Mouse (Mus musculus) MEL (cell line): ENCODE results near the gene Fam172a. TPM values are rescaled to one million over a fixed set of nuclear protein-coding genes. Genes with fewer than 3 reads are reported as not detected.

ENCODE experiments used
- DNase-seq: peaks from one replicate; pipeline ENCODE4 v3.0.0; 2011; ENCODE audit warnings: low read depth, low spot score
- H3K27ac ChIP-seq: 2 replicates; pipeline ENCODE4 v1.5.1; 2012; ENCODE audit warnings: low read depth, mild to moderate bottlenecking, control low read depth, low read length, moderate library complexity; ENCODE audit not compliant: control insufficient read depth
- H3K27me3 ChIP-seq, 2 experiments: fragments of 150-350 bp in 1 of 2; sonication (generic) in 1 of 2; 2 replicates each; pipeline ENCODE4 v1.6.1; 2012; ENCODE audit warnings: low read length in 2 of 2, mild to moderate bottlenecking in 2 of 2, improper control_type of control experiment in 1 of 2, moderate library complexity in 1 of 2; ENCODE audit not compliant: insufficient read depth in 2 of 2, control insufficient read depth in 1 of 2
- H3K36me3 ChIP-seq, 2 experiments: 2 replicates each; pipeline ENCODE4 v1.6.1; 2012 to 2014; ENCODE audit warnings: low read length in 2 of 2, improper control_type of control experiment in 1 of 2, inconsistent platforms in 1 of 2, mild to moderate bottlenecking in 1 of 2; ENCODE audit not compliant: insufficient read depth in 2 of 2, control insufficient read depth in 1 of 2
- H3K4me1 ChIP-seq, 2 experiments: fragments of 150-350 bp in 1 of 2; sonication (generic) in 1 of 2; 2 replicates each; pipeline ENCODE4 v1.6.1; 2012; ENCODE audit warnings: low read length in 2 of 2, improper control_type of control experiment in 1 of 2, mild to moderate bottlenecking in 1 of 2; ENCODE audit not compliant: insufficient read depth in 2 of 2, control insufficient read depth in 1 of 2
- H3K4me3 ChIP-seq, 2 experiments: fragments of 150-350 bp in 1 of 2; sonication (generic) in 1 of 2; 2 replicates each; pipeline ENCODE4 v1.5.1; 2012; ENCODE audit warnings: low read depth in 2 of 2, low read length in 2 of 2, mild to moderate bottlenecking in 2 of 2, moderate library complexity in 2 of 2, control low read depth in 1 of 2, improper control_type of control experiment in 1 of 2; ENCODE audit not compliant: control insufficient read depth in 1 of 2, insufficient read depth in 1 of 2
- H3K79me2 ChIP-seq: 2 replicates; pipeline ENCODE4 v1.6.1; 2012; ENCODE audit warnings: mild to moderate bottlenecking, low read length, moderate library complexity; ENCODE audit not compliant: control insufficient read depth, poor library complexity, insufficient read depth
- H3K9ac ChIP-seq: 2 replicates; pipeline ENCODE4 v1.6.1; 2012; ENCODE audit warnings: low read depth, mild to moderate bottlenecking, control low read depth, low read length, moderate library complexity; ENCODE audit not compliant: control insufficient read depth, poor library complexity, severe bottlenecking
- H3K9me3 ChIP-seq: fragments of 150-350 bp; sonication (generic); replicated peaks from 2 replicates; pipeline ENCODE4 v1.6.1; 2012; ENCODE audit warnings: mild to moderate bottlenecking, low read length, improper control_type of control experiment, moderate library complexity; ENCODE audit not compliant: insufficient read depth
- CHD1 ChIP-seq: IDR thresholded peaks from 2 replicates; pipeline ENCODE4 v1.6.1; 2012; ENCODE audit warnings: low read depth, mild to moderate bottlenecking, inconsistent platforms, low read length, improper control_type of control experiment
- CHD2 ChIP-seq: IDR thresholded peaks from 2 replicates; pipeline ENCODE4 v1.6.1; 2011; ENCODE audit warnings: low read length, improper control_type of control experiment
- CTCF ChIP-seq, 3 experiments: IDR thresholded peaks in 2 of 3; conservative IDR thresholded peaks in 1 of 3; 2 replicates each; pipeline ENCODE4 v1.5.1; 2011 to 2012; ENCODE audit warnings: low read length in 3 of 3, low read depth in 2 of 3, mild to moderate bottlenecking in 2 of 3, improper control_type of control experiment in 1 of 3, inconsistent platforms in 1 of 3, mixed read lengths in 1 of 3, moderate library complexity in 1 of 3; ENCODE audit not compliant: control insufficient read depth in 1 of 3, insufficient read depth in 1 of 3, poor library complexity in 1 of 3, severe bottlenecking in 1 of 3
- EP300 ChIP-seq, 2 experiments: IDR thresholded peaks; 2 replicates each; pipeline ENCODE4 v1.6.1; 2011; ENCODE audit warnings: improper control_type of control experiment in 2 of 2, low read length in 2 of 2, low read depth in 1 of 2, mild to moderate bottlenecking in 1 of 2
- ETS1 ChIP-seq: IDR thresholded peaks from 2 replicates; pipeline ENCODE4 v1.6.1; 2012; ENCODE audit warnings: low read depth, mild to moderate bottlenecking, inconsistent platforms, low read length, improper control_type of control experiment, moderate library complexity
- HCFC1 ChIP-seq: IDR thresholded peaks from 2 replicates; pipeline ENCODE4 v1.6.1; 2012; ENCODE audit warnings: low read depth, mild to moderate bottlenecking, inconsistent platforms, low read length, improper control_type of control experiment, moderate library complexity
- MAFK ChIP-seq: IDR thresholded peaks from 2 replicates; pipeline ENCODE4 v1.6.1; 2011; ENCODE audit warnings: low read depth, mild to moderate bottlenecking, low read length, improper control_type of control experiment, borderline replicate concordance
- MAZ ChIP-seq: IDR thresholded peaks from 2 replicates; pipeline ENCODE4 v1.6.1; 2012; ENCODE audit warnings: low read depth, mild to moderate bottlenecking, inconsistent platforms, low read length, improper control_type of control experiment
- MXI1 ChIP-seq: IDR thresholded peaks from 2 replicates; pipeline ENCODE4 v1.6.1; 2011; ENCODE audit warnings: mild to moderate bottlenecking, low read depth, low read length, improper control_type of control experiment
- MYB ChIP-seq: IDR thresholded peaks from 2 replicates; pipeline ENCODE4 v1.6.1; 2011; ENCODE audit warnings: mild to moderate bottlenecking, low read depth, low read length, improper control_type of control experiment
- RCOR1 ChIP-seq: IDR thresholded peaks from 2 replicates; pipeline ENCODE4 v1.6.1; 2012; ENCODE audit warnings: low read depth, mild to moderate bottlenecking, inconsistent platforms, low read length, improper control_type of control experiment
- TAL1 ChIP-seq: IDR thresholded peaks from 2 replicates; pipeline ENCODE4 v1.6.1; 2012; ENCODE audit warnings: mild to moderate bottlenecking, inconsistent platforms, low read length, moderate library complexity, mixed read lengths
- TBP ChIP-seq: IDR thresholded peaks from 2 replicates; pipeline ENCODE4 v1.8.0; 2011; ENCODE audit warnings: low read depth, low read length, improper control_type of control experiment
- TCF12 ChIP-seq: IDR thresholded peaks from 2 replicates; pipeline ENCODE4 v1.6.1; 2014; ENCODE audit warnings: low read depth, mild to moderate bottlenecking, inconsistent platforms, low read length, improper control_type of control experiment, moderate library complexity
- UBTF ChIP-seq: IDR thresholded peaks from 2 replicates; pipeline ENCODE4 v1.6.1; 2012; ENCODE audit warnings: low read depth, mild to moderate bottlenecking, inconsistent platforms, low read length, improper control_type of control experiment, moderate library complexity, borderline replicate concordance; ENCODE audit not compliant: insufficient read depth
- USF1 ChIP-seq: IDR thresholded peaks from 2 replicates; pipeline ENCODE4 v1.6.1; 2014; ENCODE audit warnings: low read depth, mild to moderate bottlenecking, inconsistent platforms, low read length, improper control_type of control experiment, moderate library complexity
- ZC3H11A ChIP-seq: IDR thresholded peaks from 2 replicates; pipeline ENCODE4 v1.6.1; 2012; ENCODE audit warnings: low read depth, mild to moderate bottlenecking, inconsistent platforms, low read length, improper control_type of control experiment
- ZNF384 ChIP-seq: IDR thresholded peaks from 2 replicates; pipeline ENCODE4 v1.6.1; 2012; ENCODE audit warnings: low read depth, mild to moderate bottlenecking, inconsistent platforms, low read length, improper control_type of control experiment
- polyA plus RNA-seq, 2 experiments: library from polyadenylated mRNA; stranded (reverse) in 1 of 2; unstranded in 1 of 2; fragments of >175 nt in 1 of 2; fragments of >200 nt in 1 of 2; gene quantifications; 2 replicates each; pipeline versions ENCODE4 v1.2.1 to v1.2.4; 2012; ENCODE audit warnings: low replicate concordance in 2 of 2, low read depth in 1 of 2; ENCODE audit not compliant: insufficient read length in 2 of 2, insufficient read depth in 1 of 2, missing spikeins in 1 of 2
- total RNA-seq: library from RNA; depleted of rRNA; stranded (reverse); fragments of 300-350 nt; gene quantifications from 2 replicates; pipeline ENCODE4 v1.2.3, GENCODE M21; 2012

The Fam172a gene
- total and polyA plus RNA-seq, 3 experiments = 13.4 to 358 (median 19.6) TPM

DNA sequence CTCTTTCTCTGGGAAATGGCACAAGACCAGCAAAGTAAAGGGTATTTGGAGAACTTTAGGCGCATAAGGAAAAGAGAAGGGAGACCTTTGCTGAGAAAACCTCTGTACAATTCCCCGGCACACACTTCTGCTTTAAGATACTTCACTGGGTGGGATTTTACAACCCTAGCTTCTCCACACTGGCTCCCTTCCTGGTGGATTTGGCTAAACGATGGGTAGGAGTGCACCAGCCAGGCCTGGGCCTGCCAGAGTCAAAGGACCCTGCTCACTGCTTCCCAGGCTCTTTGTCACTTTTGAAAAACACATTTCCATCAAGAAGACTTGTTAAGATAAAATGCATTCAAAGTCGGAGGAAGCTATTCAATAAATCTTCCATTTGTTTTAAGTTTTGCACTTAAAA is 491.4 kb downstream of the Fam172a start:
- H3K4me1 ChIP-seq = no peaks in the 10 kb centered on the region; a peak in 1 of 4 replicates
- no peaks in the 10 kb centered on the region for H3K9me3 ChIP-seq
- H3K9ac ChIP-seq = no peak overlapping the region
- no peak overlapping the region for H3K4me3 ChIP-seq
- peaks cover 10% of the 10 kb centered on the region for H3K79me2 ChIP-seq
- H3K27me3 ChIP-seq = no peaks in the 10 kb centered on the region
- H3K27ac ChIP-seq = no peak overlapping the region
- TF ChIP-seq MYB (no peak), CHD1 (no peak), MAZ (no peak), RCOR1 (no peak), HCFC1 (no peak)
- H3K36me3 ChIP-seq = peaks cover 0 to 2% of the 10 kb centered on the region in 2 experiments; a peak in 1 of 4 replicates
- no peak for DNase-seq

DNA sequence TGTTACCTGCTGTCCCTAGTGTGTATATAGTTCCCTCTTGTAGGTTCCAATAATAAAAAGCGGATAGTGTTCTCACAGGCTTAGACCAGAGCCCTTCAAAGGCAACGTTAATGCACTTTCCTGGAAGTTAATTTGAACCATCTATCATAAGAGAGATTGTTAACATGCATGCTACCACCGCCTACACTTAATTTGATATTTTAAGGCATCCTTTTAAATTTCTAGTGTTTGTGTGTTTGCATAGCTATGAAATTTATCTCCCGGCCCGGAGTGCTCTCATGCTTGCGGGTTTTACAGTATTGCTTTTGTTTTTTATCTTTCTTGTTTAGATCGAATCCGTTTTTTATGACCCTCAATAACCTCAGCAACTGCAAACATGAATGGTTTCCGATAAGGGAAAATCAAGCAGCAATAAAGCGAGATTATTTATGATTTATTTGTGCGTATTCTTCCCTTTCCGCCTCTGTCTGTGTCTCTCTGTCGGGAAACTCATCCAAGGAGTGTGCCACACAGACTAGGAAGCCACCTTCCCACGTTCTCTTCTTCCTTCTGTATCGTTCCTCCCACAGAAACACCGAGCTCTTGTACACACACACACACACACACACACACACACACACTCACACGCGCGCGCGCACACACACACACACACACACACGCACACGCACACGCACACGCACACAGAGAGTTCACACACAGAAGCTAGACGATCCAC is 492.5 kb downstream of the Fam172a start:
- H3K27me3 ChIP-seq = no peaks in the 10 kb centered on the region
- H3K79me2 ChIP-seq = peaks cover 14% of the 10 kb centered on the region
- no peak overlapping the region for H3K9ac ChIP-seq
- peaks cover 0 to 2% of the 10 kb centered on the region in 2 experiments; a peak in 1 of 4 replicates for H3K36me3 ChIP-seq
- TF ChIP-seq CTCF (IDR thresholded peaks at IDR 0.05 in 2 of 3, conservative IDR thresholded peaks at IDR 0.05 in 1 of 3; ENCODE audit: control insufficient read depth in 1 of 3, insufficient read depth in 1 of 3, low read depth in 2 of 3, low read length in 3 of 3, poor library complexity in 1 of 3, severe bottlenecking in 1 of 3) (no peak), MXI1 (no peak), EP300 (IDR thresholded peaks at IDR 0.05; ENCODE audit: low read depth in 1 of 2, low read length in 2 of 2) (no peak), UBTF (no peak), ETS1 (no peak), CHD2 (no peak), MAFK (no peak), TCF12 (no peak), TBP (no peak), ZNF384 (no peak), TAL1 (no peak), CHD1 (no peak), USF1 (no peak), RCOR1 (no peak), ZC3H11A (no peak)
- H3K27ac ChIP-seq = no peak overlapping the region
- no peak for DNase-seq
- H3K4me1 ChIP-seq = no peaks in the 10 kb centered on the region; a peak in 1 of 4 replicates
- no peaks in the 10 kb centered on the region for H3K9me3 ChIP-seq
- no peak overlapping the region for H3K4me3 ChIP-seq
